Mouse (Mus musculus): Measurements from ENCODE around the gene Mov10l1. TPM values are rescaled to one million over a fixed set of nuclear protein-coding genes. Genes with fewer than 3 reads are reported as not detected.

The Mov10l1 gene
- polyA plus RNA-seq, 1 experiment = 4.1 TPM

- no peak overlapping the region for H3K4me3 ChIP-seq (ENCODE audit: low read depth, low read length)
- H3K27me3 ChIP-seq (ENCODE audit: control insufficient read depth, insufficient read depth, low read length, poor library complexity, severe bottlenecking) = no peaks in the 10 kb centered on the region
- no peak overlapping the region for H3K27ac ChIP-seq (ENCODE audit: insufficient read depth, low read length)
- TF ChIP-seq EP300 (IDR thresholded peaks at IDR 0.05; ENCODE audit: insufficient read depth, low read depth, low read length) = no peak
- no peak for TF ChIP-seq POLR2A (IDR thresholded peaks at IDR 0.05; ENCODE audit: insufficient read depth, low read length)
- no peak for TF ChIP-seq CTCF (IDR thresholded peaks at IDR 0.05; ENCODE audit: low read depth, low read length)
- no peak overlapping the region for H3K9ac ChIP-seq (ENCODE audit: low read depth, poor library complexity, severe bottlenecking)
- no peaks in the 10 kb centered on the region for H3K9me3 ChIP-seq (replicated peaks; ENCODE audit: control insufficient read depth, insufficient read depth, low read length, poor library complexity, severe bottlenecking)
- H3K4me1 ChIP-seq (ENCODE audit: control insufficient read depth, insufficient read depth, low read length) = peaks cover 2% of the 10 kb centered on the region
- no peaks in the 10 kb centered on the region for H3K36me3 ChIP-seq (ENCODE audit: control insufficient read depth, insufficient read depth, low read length, poor library complexity, severe bottlenecking)
These were observed 80.8 kb downstream of the Mov10l1 start for GRCm38 (mm10) chr15:89063536-89063935.

- Histone ChIP-seq H3K27me3 (ENCODE audit: control insufficient read depth, insufficient read depth, low read length, poor library complexity, severe bottlenecking) (no peaks in the 10 kb centered on the region), H3K36me3 (ENCODE audit: control insufficient read depth, insufficient read depth, low read length, poor library complexity, severe bottlenecking) (no peaks in the 10 kb centered on the region), H3K27ac (ENCODE audit: insufficient read depth, low read length) (no peak overlapping the region), H3K4me1 (ENCODE audit: control insufficient read depth, insufficient read depth, low read length) (no peaks in the 10 kb centered on the region), H3K9me3 (replicated peaks; ENCODE audit: control insufficient read depth, insufficient read depth, low read length, poor library complexity, severe bottlenecking) (no peaks in the 10 kb centered on the region), H3K4me3 (ENCODE audit: low read depth, low read length) (no peak overlapping the region), H3K9ac (ENCODE audit: low read depth, poor library complexity, severe bottlenecking) (no peak overlapping the region)
- TF ChIP-seq EP300 (IDR thresholded peaks at IDR 0.05; ENCODE audit: insufficient read depth, low read depth, low read length) (no peak), CTCF (IDR thresholded peaks at IDR 0.05; ENCODE audit: low read depth, low read length) (no peak), POLR2A (IDR thresholded peaks at IDR 0.05; ENCODE audit: insufficient read depth, low read length) (no peak)
These were observed 82.2 kb downstream of the Mov10l1 start for GRCm38 (mm10) chr15:89064891-89065290.

- Histone ChIP-seq H3K27ac (ENCODE audit: insufficient read depth, low read length) (no peak overlapping the region), H3K9ac (ENCODE audit: low read depth, poor library complexity, severe bottlenecking) (no peak overlapping the region), H3K4me3 (ENCODE audit: low read depth, low read length) (peak overlapping the region; percentile 29), H3K4me1 (ENCODE audit: control insufficient read depth, insufficient read depth, low read length) (no peaks in the 10 kb centered on the region), H3K9me3 (replicated peaks; ENCODE audit: control insufficient read depth, insufficient read depth, low read length, poor library complexity, severe bottlenecking) (no peaks in the 10 kb centered on the region), H3K36me3 (ENCODE audit: control insufficient read depth, insufficient read depth, low read length, poor library complexity, severe bottlenecking) (no peaks in the 10 kb centered on the region), H3K27me3 (ENCODE audit: control insufficient read depth, insufficient read depth, low read length, poor library complexity, severe bottlenecking) (no peaks in the 10 kb centered on the region)
- TF ChIP-seq EP300 (IDR thresholded peaks at IDR 0.05; ENCODE audit: insufficient read depth, low read depth, low read length) = no peak
- TF ChIP-seq CTCF (IDR thresholded peaks at IDR 0.05; ENCODE audit: low read depth, low read length) = no peak
- TF ChIP-seq POLR2A (IDR thresholded peaks at IDR 0.05; ENCODE audit: insufficient read depth, low read length) = no peak
These were observed 84.9 kb downstream of the Mov10l1 start for GRCm38 (mm10) chr15:89067609-89068008.

GRCm38 (mm10) chr15:89068226-89068625, 85.5 kb downstream of the Mov10l1 start:
- H3K4me3 ChIP-seq (ENCODE audit: low read depth, low read length) = peak overlapping the region; percentile 29
- H3K9ac ChIP-seq (ENCODE audit: low read depth, poor library complexity, severe bottlenecking) = no peak overlapping the region
- H3K4me1 ChIP-seq (ENCODE audit: control insufficient read depth, insufficient read depth, low read length) = no peaks in the 10 kb centered on the region
- H3K27ac ChIP-seq (ENCODE audit: insufficient read depth, low read length) = no peak overlapping the region
- H3K36me3 ChIP-seq (ENCODE audit: control insufficient read depth, insufficient read depth, low read length, poor library complexity, severe bottlenecking) = no peaks in the 10 kb centered on the region
- H3K27me3 ChIP-seq (ENCODE audit: control insufficient read depth, insufficient read depth, low read length, poor library complexity, severe bottlenecking) = no peaks in the 10 kb centered on the region
- H3K9me3 ChIP-seq (replicated peaks; ENCODE audit: control insufficient read depth, insufficient read depth, low read length, poor library complexity, severe bottlenecking) = no peaks in the 10 kb centered on the region
- TF ChIP-seq POLR2A (IDR thresholded peaks at IDR 0.05; ENCODE audit: insufficient read depth, low read length) = no peak
- no peak for TF ChIP-seq EP300 (IDR thresholded peaks at IDR 0.05; ENCODE audit: insufficient read depth, low read depth, low read length)
- no peak for TF ChIP-seq CTCF (IDR thresholded peaks at IDR 0.05; ENCODE audit: low read depth, low read length)

GRCm38 (mm10) chr15:89069336-89069840, 86.7 kb downstream of the Mov10l1 start:
- Histone ChIP-seq H3K4me3 (ENCODE audit: low read depth, low read length) (peak overlapping the region; percentile 3; the same call in 1 of the 2 replicates), H3K4me1 (ENCODE audit: control insufficient read depth, insufficient read depth, low read length) (no peaks in the 10 kb centered on the region), H3K9me3 (replicated peaks; ENCODE audit: control insufficient read depth, insufficient read depth, low read length, poor library complexity, severe bottlenecking) (no peaks in the 10 kb centered on the region), H3K27ac (ENCODE audit: insufficient read depth, low read length) (no peak overlapping the region), H3K36me3 (ENCODE audit: control insufficient read depth, insufficient read depth, low read length, poor library complexity, severe bottlenecking) (no peaks in the 10 kb centered on the region), H3K9ac (ENCODE audit: low read depth, poor library complexity, severe bottlenecking) (no peak overlapping the region), H3K27me3 (ENCODE audit: control insufficient read depth, insufficient read depth, low read length, poor library complexity, severe bottlenecking) (no peaks in the 10 kb centered on the region)
- no peak for TF ChIP-seq EP300 (IDR thresholded peaks at IDR 0.05; ENCODE audit: insufficient read depth, low read depth, low read length)
- no peak for TF ChIP-seq POLR2A (IDR thresholded peaks at IDR 0.05; ENCODE audit: insufficient read depth, low read length)
- no peak for TF ChIP-seq CTCF (IDR thresholded peaks at IDR 0.05; ENCODE audit: low read depth, low read length)

GRCm38 (mm10) chr15:89070606-89071005, 87.9 kb downstream of the Mov10l1 start:
- H3K27ac ChIP-seq (ENCODE audit: insufficient read depth, low read length) = no peak overlapping the region
- H3K4me3 ChIP-seq (ENCODE audit: low read depth, low read length) = peak overlapping the region; percentile 2; the same call in 1 of the 2 replicates
- H3K27me3 ChIP-seq (ENCODE audit: control insufficient read depth, insufficient read depth, low read length, poor library complexity, severe bottlenecking) = no peaks in the 10 kb centered on the region
- H3K36me3 ChIP-seq (ENCODE audit: control insufficient read depth, insufficient read depth, low read length, poor library complexity, severe bottlenecking) = no peaks in the 10 kb centered on the region
- no peak for TF ChIP-seq CTCF (IDR thresholded peaks at IDR 0.05; ENCODE audit: low read depth, low read length)
- no peak for TF ChIP-seq EP300 (IDR thresholded peaks at IDR 0.05; ENCODE audit: insufficient read depth, low read depth, low read length)
- no peak for TF ChIP-seq POLR2A (IDR thresholded peaks at IDR 0.05; ENCODE audit: insufficient read depth, low read length)
- no peaks in the 10 kb centered on the region for H3K4me1 ChIP-seq (ENCODE audit: control insufficient read depth, insufficient read depth, low read length)
- H3K9ac ChIP-seq (ENCODE audit: low read depth, poor library complexity, severe bottlenecking) = no peak overlapping the region
- H3K9me3 ChIP-seq (replicated peaks; ENCODE audit: control insufficient read depth, insufficient read depth, low read length, poor library complexity, severe bottlenecking) = no peaks in the 10 kb centered on the region

Measured in ES-Bruce4 (cell line).